Comparison of ENCODE assay signal across 12 mouse cellular contexts in genomic region chr10:122922226-122922625, GRCm38 (mm10).
DNase-seq lines count a peak whose midpoint lies in the region; ATAC-seq and TF ChIP-seq lines count a peak whose summit lies in the region.
"Had no signal": no experiment of that assay in that cellular context is flagged by ENCODE, and none has a peak within 500 bp of the region (broad histone marks: within the 10 kb centered on the region; RNA-seq: fewer than 3 reads in every experiment).

No protein-coding gene starts in this region.

- no peak overlapping the region for H3K4me3 ChIP-seq in heart, embryonic 13.5 days
- no peak overlapping the region for H3K4me3 ChIP-seq in lung, postnatal 0 days (ENCODE audit: low read depth, low read length)
- no peak overlapping the region for H3K4me3 ChIP-seq in lung, adult 2 months (replicated peaks; ENCODE audit: extremely low read depth, low read depth, low read length)
- no peak overlapping the region for H3K4me3 ChIP-seq in forebrain, embryonic 13.5 days
- no peak overlapping the region for H3K4me3 ChIP-seq in neural tube, embryonic 14.5 days (ENCODE audit: low read depth, low read length)
- H3K4me3 ChIP-seq: liver, embryonic 12.5 days had no signal

- H3K4me2 ChIP-seq in heart, embryonic 13.5 days, result peak overlapping the region; percentile 40
- H3K4me2 ChIP-seq in lung, postnatal 0 days (replicated peaks; ENCODE audit: low read depth, low read length), result no peak overlapping the region
- H3K4me2 ChIP-seq in forebrain, embryonic 13.5 days, result peak overlapping the region; percentile 12; the same call in 1 of the 2 replicates
- H3K4me2 ChIP-seq in neural tube, embryonic 14.5 days (ENCODE audit: low read depth, low read length), result no peak overlapping the region
- H3K4me2 ChIP-seq: liver, embryonic 12.5 days had no signal

- no peak for ATAC-seq in heart, embryonic 13.5 days (ENCODE audit: extremely low read depth, insufficient number of reproducible peaks, low FRiP score, low TSS enrichment)
- peak; percentile 80 for ATAC-seq in lung, postnatal 0 days
- peak; percentile 63; the same call in 1 of the 2 replicates for ATAC-seq in forebrain, embryonic 13.5 days
- peak; percentile 34; the same call in 1 of the 2 replicates for ATAC-seq in neural tube, embryonic 14.5 days (ENCODE audit: low read depth)
- ATAC-seq: liver, embryonic 12.5 days had no signal

- no peaks in the 10 kb centered on the region for H3K4me1 ChIP-seq in heart, embryonic 13.5 days
- H3K4me1 ChIP-seq in lung, postnatal 0 days (ENCODE audit: insufficient read depth, low read depth, low read length), result no peaks in the 10 kb centered on the region
- no peaks in the 10 kb centered on the region for H3K4me1 ChIP-seq in lung, adult 2 months (ENCODE audit: control insufficient read depth, insufficient read depth, low read length)
- H3K4me1 ChIP-seq in forebrain, embryonic 13.5 days, result 0 out of 2 replicates have a peak, but pooled peaks cover 3% of the 10 kb centered on the region
- H3K4me1 ChIP-seq in neural tube, embryonic 14.5 days (ENCODE audit: control insufficient read depth, insufficient read depth, low read length), result no peaks in the 10 kb centered on the region; the same call in 1 of the 2 replicates
- H3K4me1 ChIP-seq: liver, embryonic 12.5 days had no signal

- no peak for TF ChIP-seq CTCF in lung, postnatal 0 days (IDR thresholded peaks at IDR 0.05)
- TF ChIP-seq CTCF in lung, adult 2 months (IDR thresholded peaks at IDR 0.05; ENCODE audit: insufficient read depth, low read length), result no peak

- TF ChIP-seq EP300 in lung, postnatal 0 days (IDR thresholded peaks at IDR 0.05), result no peak

- no peak for DNase-seq in heart, adult 18-20 months
- DNase-seq in lung, postnatal 0 days (ENCODE audit: low spot score), result peak; percentile 75
- DNase-seq in lung, adult 2 months, result no peak
- no peak for DNase-seq in gastrocnemius, postnatal 36 days
- no peak for DNase-seq in layer of hippocampus, postnatal 14 days (ENCODE audit: low spot score in 2 of 2)
- DNase-seq: B cell, adult 2 months; kidney, postnatal 14 days; thymus, adult 2 months had no signal

- no peaks in the 10 kb centered on the region for H3K36me3 ChIP-seq in heart, embryonic 13.5 days
- H3K36me3 ChIP-seq in lung, postnatal 0 days (ENCODE audit: insufficient read depth, low read length), result no peaks in the 10 kb centered on the region
- no peaks in the 10 kb centered on the region for H3K36me3 ChIP-seq in forebrain, embryonic 13.5 days (ENCODE audit: poor library complexity, severe bottlenecking)
- no peaks in the 10 kb centered on the region for H3K36me3 ChIP-seq in neural tube, embryonic 14.5 days (ENCODE audit: control insufficient read depth, insufficient read depth, low read length)
- H3K36me3 ChIP-seq: liver, embryonic 12.5 days had no signal

- intact Hi-C loops in gastrocnemius, postnatal 36 days (cut with DNase I), result no loop called here

- no peak for TF ChIP-seq POLR2A in lung, adult 2 months (IDR thresholded peaks at IDR 0.05; ENCODE audit: borderline replicate concordance, extremely low read depth, low read depth, low read length)

- H3K9ac ChIP-seq in heart, embryonic 13.5 days, result no peak overlapping the region
- H3K9ac ChIP-seq in lung, postnatal 0 days (replicated peaks; ENCODE audit: low read depth), result no peak overlapping the region
- H3K9ac ChIP-seq in forebrain, embryonic 13.5 days, result no peak overlapping the region
- H3K9ac ChIP-seq in neural tube, embryonic 14.5 days (replicated peaks; ENCODE audit: low read depth, low read length), result no peak overlapping the region
- H3K9ac ChIP-seq: liver, embryonic 12.5 days had no signal

- 30% methylated on average over 7 of the region's 7 CpGs for WGBS in heart, embryonic 13.5 days
- 29% methylated on average over 7 of the region's 7 CpGs for WGBS in lung, postnatal 0 days
- WGBS in lung, adult 2 months, result 34% methylated on average over 7 of the region's 7 CpGs
- 33% methylated on average over 7 of the region's 7 CpGs for WGBS in forebrain, embryonic 13.5 days
- 42% methylated on average over 7 of the region's 7 CpGs for WGBS in neural tube, embryonic 14.5 days

- H3K9me3 ChIP-seq in heart, embryonic 13.5 days, result no peaks in the 10 kb centered on the region
- H3K9me3 ChIP-seq in lung, postnatal 0 days (ENCODE audit: low read length), result no peaks in the 10 kb centered on the region
- no peaks in the 10 kb centered on the region for H3K9me3 ChIP-seq in forebrain, embryonic 13.5 days (replicated peaks)
- no peaks in the 10 kb centered on the region for H3K9me3 ChIP-seq in neural tube, embryonic 14.5 days (ENCODE audit: control insufficient read depth, low read length)
- H3K9me3 ChIP-seq: liver, embryonic 12.5 days had no signal

- no peak overlapping the region for H3K27ac ChIP-seq in heart, embryonic 13.5 days (replicated peaks)
- H3K27ac ChIP-seq in lung, postnatal 0 days (ENCODE audit: low read length), result no peak overlapping the region
- H3K27ac ChIP-seq in forebrain, embryonic 13.5 days, result no peak overlapping the region
- no peak overlapping the region; the same call in 1 of the 2 replicates for H3K27ac ChIP-seq in neural tube, embryonic 14.5 days (ENCODE audit: low read depth, low read length)
- H3K27ac ChIP-seq: liver, embryonic 12.5 days had no signal

- no peaks in the 10 kb centered on the region for H3K27me3 ChIP-seq in heart, embryonic 13.5 days (replicated peaks)
- H3K27me3 ChIP-seq in lung, postnatal 0 days (replicated peaks; ENCODE audit: insufficient read depth, low read length), result no peaks in the 10 kb centered on the region
- no peaks in the 10 kb centered on the region for H3K27me3 ChIP-seq in forebrain, embryonic 13.5 days
- no peaks in the 10 kb centered on the region for H3K27me3 ChIP-seq in neural tube, embryonic 14.5 days (ENCODE audit: control insufficient read depth, insufficient read depth, low read length)
- H3K27me3 ChIP-seq: liver, embryonic 12.5 days had no signal

Comparison
In these comparisons a context has a peak if more than half of its experiments do, and no peak if none do; other contexts are left out.
1. H3K4me2 ChIP-seq: peak in heart, embryonic 13.5 days (single experiment) and forebrain, embryonic 13.5 days (single experiment); none in lung, postnatal 0 days (single experiment) and neural tube, embryonic 14.5 days (single experiment).